Mouse (Mus musculus): ENCODE data around the gene Rhoj. TPM values are rescaled to one million over a fixed set of nuclear protein-coding genes. Genes with fewer than 3 reads are reported as not detected.
"Not testable (repeated sequence)": the region's sequence is repeated elsewhere in the genome, so short reads cannot be mapped to it uniquely, and the experiment has no call there.

Gene Rhoj
- total RNA-seq (2021): 10 to 100 TPM; 37.9 to 38.6 TPM
- long read RNA-seq, experiment 1, transcript Rhoj-201 (5 exons, 2,350 nt): major isoform, 67 of 74 reads
- long read RNA-seq, experiment 1, partial matches to known transcripts: 4 of 74 reads
- long read RNA-seq, experiment 1, other reads (novel, unspliced or antisense): 3 of 74 reads
- long read RNA-seq, experiment 2, transcript Rhoj-201 (5 exons, 2,350 nt): major isoform, 50 of 60 reads
- long read RNA-seq, experiment 2, partial matches to known transcripts: 10 of 60 reads
- long read RNA-seq, experiment 2, other reads (novel, unspliced or antisense): 0 of 60 reads

DNA sequence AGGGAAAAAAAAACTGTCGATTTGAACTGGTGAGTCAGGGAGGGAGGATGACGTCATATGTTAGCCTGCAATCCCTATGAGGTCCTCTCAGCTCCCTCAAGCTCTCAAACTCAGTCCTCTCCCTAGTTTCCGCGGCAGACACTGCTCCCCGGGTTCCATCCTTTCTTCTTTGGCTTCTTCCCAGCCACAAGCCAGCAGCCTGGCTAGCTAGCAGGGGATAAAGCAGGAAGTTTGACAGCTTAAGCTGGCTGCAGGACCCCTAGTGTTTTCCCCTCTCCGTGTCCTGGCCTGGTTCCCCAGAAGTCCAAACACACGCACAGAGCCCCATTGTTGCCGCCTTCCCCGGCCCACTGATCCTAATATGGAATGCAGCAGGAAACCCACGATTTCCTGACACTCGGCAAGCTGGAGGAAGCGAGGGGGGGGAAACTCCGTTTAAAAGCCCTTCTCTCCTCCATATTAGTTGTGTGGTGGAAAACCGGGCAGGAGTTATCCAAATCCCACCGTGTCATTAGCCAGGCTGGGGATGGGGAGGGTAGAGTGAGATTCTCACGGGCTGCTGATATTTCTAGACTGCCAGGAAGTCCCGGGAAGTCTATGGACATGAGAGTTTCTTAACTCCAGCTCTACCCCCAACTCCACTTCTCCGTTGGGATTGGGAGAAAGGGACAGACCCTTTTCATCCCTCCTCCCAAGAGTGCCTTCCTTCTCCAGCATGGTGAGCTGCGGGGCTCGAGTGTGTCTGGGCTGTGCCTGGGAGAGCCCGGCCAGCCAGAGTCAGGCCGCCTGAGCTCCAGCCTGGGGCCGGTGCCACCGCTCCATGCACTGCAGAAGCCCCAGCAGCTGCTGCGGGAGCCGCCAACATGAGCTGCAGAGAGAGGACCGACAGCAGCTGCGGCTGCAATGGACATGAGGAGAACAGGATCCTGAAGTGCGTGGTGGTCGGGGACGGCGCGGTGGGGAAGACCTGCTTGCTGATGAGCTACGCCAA is at the start of gene Rhoj:
TSS of gene Rhoj (plus strand) at position 362 of the 991 bp plus-strand sequence.
- DNase-seq: peak; percentile 72

DNA sequence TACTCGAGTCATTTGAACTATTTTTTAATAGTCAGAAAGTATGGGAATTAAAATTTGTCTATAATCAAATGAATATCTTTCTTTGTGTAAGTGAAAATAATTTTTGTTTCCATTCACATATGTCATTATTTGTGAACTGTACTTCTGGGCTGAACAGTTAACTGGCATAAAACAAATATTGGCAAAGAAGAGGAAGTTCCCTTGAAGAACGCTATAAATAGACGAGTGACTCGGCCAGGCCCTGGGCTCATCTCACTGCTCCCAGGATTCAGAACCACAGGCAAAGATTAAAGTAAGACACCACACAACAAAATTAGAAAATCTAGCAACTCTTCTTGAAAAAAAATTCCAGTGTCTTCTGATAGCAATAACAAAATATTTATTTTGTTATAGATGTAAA is 36.4 kb upstream of the Rhoj start:
- DNase-seq: no peak

DNA sequence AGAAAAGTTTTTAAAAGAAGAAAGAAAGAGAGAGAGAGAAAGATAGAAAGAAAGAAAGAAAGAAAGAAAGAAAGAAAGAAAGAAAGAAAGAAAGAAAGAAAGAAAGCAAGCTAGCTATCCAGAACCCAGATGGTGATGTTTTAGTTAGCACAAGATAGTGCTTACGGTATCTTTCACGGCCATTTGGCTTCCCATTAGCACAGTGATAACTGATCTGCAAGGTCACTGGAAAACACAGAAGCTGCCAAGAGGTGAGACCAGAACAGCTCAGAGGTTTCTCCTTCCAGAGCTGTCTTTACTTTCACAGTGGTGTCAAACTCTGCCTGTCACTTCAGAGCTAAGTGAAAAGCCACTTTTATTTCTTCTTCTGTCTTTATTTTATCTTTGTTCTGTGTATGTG is 32.4 kb upstream of the Rhoj start:
- DNase-seq: no peak

DNA sequence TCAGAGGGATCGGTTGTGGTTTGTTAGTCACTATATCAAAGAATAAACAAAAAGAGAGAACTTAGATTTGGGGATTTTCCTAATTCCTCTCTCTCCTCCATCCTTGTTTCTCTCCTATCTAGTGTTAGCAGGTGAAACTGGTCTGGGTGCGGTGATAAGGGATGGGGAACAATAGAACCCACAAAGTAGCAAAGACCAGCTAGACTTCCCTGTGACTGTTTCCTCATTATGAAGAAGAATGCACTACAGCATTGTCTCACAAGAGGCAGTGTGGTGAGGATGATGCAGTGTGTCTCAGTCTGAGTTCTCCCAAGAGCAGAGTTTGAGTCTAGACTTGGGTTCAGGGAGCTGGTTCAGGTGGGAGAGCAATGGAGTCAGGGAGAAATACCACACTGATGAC is 30.7 kb upstream of the Rhoj start:
- DNase-seq: no peak

DNA sequence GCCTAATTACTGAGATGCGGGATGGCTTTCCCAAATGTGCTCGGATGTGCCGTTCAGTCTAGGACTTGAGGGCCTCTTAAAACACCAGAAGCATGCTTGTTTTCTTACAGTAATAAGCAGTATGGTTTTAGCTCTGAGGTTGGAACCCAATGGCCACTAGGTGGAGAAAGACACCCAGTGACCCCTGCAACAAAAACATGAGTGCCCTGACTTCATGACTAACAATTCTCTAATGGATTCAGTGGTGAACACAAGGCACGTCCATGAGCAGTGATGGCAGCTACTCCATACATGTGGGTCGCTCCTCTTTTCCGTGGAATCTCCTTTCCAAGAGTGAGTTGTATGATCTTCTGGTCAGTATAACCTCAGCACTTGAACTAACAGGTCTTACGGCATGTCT is 27.6 kb upstream of the Rhoj start:
- DNase-seq: peak; percentile 15

DNA sequence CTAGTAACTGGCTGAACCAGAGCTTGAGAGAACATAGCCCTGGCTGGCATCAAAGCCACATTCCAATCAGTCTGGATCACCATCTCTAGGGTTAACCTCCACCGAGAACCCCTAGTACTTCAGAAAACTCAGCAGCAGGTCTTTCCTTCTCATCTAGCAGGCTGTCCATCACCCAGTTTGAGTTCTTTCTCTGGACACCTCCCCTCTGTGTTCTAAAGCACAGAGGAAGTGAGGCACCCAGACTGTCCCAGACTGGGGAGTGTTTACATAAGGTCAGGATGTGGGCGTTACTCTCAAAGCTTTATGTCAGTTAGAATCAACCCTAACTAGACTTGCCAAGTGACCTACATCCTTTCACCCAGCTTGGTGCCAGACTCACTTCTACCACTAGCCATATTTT is 24.9 kb upstream of the Rhoj start:
- DNase-seq: no peak

DNA sequence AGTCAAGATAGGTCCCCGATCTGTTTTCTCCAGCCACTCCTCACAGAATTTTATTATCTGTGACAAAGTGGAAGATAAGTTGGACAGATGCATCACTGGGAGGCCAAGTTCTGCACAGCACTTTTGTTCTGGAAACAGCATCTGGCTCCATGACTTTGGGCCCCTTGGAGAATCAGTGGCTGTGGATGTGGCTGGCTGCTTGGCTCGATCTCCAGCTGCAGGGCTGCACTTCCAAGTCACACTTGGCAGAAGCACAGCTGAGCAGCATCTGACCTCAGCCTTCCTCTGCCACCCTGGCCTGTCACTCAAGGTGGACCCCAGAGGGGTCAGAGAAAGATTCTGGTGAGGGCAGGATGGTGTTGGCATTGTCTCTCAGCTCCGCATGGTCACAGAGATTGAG is 22.0 kb upstream of the Rhoj start:
- DNase-seq: peak; percentile 44

DNA sequence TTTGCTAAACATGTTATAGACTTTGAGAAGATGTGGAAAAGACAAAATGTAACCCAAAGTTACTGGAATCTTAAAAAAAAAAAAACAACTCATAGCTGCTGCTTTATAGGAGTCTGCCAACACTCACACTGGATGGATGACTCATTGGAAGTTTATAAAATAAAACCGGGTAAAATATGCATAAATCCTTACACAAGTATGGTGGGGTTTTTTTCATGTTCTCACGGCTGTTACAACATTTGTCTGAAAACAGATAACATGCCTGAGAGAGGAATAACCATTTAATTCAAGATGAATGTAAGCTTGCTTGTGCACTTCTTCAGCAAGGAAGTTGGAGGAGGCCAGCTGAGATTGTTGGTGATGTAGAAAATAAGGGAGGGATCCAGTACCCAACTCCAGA is 17.6 kb upstream of the Rhoj start:
- no peak for DNase-seq

DNA sequence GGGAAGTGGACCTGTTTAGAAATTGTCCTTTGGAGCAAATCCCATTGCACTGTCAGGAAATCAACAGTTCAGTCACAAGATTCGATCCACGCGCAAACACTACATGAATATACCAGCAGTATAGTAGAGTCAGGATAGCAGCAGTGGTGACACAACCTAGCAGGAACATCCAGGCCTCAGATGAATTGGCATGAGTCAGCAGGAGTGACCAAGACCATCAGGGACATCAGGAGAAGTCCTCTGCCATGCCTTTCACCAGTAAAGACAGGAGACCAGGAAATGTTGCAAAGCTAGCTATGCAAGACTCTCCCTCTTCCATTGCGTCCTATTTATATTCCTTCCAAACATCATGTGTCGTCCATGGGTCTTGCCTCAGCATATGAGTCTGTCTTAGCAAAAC is 16.6 kb upstream of the Rhoj start:
- no peak for DNase-seq

DNA sequence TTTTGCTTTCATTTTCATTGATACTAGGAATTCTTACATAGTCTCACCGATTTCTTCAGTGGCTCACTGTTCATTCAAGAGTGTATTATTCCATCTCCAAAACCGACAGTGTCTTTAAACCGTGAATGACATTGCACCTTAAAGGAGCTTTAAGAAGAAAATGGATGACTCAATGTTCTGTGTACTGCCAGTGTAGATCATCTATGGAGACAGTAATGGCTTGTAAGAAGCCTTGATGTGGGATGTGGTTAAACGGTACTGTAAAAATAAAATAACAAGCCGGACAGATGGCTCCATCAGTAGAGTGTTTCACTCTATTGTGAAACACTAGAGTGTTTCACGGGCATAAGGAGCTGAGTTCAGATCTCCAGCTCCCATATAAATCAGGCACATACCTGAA is 15.2 kb upstream of the Rhoj start:
- DNase-seq: no peak

DNA sequence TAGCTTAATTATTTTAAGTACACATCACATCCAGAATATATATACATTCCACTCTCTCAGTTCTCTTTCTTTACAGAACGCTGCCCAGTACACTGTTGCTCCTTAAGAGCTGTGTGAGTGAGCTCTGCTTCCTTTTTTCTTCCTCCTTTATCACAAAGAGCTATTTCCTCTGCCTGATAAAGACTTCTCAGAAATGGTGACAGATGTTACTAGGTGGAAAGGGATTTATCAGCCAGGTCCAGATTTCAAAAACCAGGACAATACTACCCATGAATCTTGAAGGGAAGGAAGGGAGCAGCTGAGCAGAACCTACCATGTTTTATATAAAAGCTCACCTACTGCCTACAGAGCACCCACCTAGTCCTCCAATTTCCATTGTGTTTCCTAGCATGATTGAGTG is 8.3 kb upstream of the Rhoj start:
- no peak for DNase-seq

DNA sequence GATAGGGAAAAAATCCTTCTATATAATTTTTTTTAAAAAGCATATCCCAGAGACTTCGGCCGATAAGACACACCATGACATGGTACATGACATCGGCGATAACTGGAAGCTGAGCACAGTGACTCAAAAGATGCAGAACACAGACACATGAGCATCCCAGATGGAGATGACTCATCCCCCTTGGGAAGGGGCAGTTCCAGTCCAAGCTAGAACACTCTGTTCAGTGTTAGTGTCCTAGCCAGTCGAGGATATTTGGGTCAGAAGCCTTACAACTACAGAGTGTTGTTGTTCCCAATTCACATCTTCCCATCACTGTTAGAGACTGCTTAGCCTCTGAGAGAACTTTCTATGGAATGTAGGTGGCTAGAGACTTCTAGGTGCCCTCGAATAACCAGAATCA is 4.0 kb upstream of the Rhoj start:
- peak; percentile 48 for DNase-seq

DNA sequence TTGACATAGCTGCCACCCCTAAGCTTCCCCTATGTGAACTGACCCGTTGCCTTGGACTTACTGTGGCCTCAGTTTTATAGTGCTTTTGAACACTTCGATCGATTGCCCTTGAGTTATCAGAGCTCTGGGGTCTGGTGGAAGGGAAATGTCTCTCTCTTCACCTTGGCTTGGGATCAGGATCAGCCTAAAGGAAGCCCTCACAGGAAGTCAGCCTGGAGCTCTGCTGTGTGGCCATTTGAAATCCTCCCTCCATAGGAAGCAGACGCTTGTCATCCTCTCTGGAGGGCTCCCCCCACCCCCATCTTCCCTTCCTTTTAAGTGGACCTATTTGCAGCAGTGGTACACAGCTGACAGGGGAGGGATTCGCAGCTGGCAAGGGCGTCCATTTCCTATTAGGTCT is 1.6 kb downstream of the Rhoj start:
- peak; percentile 31 for DNase-seq

DNA sequence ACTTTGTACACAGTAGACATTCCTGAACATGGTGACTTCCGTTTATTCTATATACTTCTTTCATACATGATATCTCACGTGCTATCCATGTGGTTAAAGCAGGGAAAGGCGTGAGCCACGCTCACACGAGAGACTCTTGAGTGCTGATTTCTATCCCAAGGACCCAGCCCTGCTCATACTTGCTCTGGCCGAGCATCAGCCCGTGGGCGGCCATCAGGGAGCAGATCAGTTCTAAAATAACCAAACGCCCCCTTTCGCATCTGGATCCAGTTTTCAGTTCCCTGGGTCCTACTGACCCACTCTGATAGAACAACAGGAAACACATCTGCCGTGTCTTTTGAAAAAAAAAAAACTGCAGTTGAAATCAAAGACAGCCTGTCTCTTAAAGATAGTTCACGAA is 2.6 kb downstream of the Rhoj start:
- peak; percentile 53 for DNase-seq

DNA sequence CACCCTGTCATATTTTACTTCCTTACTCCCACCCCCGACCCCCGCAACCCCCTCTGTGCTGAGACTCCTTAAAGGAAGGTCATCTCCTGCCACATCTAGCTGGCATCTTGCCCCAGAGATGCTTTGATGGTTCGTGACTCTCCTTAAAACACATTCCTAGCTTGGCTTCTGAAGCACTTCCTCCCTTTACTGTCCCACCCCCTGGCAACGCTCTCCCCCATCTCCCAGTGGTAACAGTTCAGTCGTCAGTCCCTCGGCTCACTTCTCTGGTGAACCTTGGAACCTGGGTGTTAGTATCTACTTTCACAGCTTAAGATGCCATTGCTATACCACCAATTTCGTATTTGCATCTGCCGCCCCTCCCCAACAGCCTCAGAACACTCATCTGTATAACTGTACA is 3.8 kb downstream of the Rhoj start:
- DNase-seq: no peak

DNA sequence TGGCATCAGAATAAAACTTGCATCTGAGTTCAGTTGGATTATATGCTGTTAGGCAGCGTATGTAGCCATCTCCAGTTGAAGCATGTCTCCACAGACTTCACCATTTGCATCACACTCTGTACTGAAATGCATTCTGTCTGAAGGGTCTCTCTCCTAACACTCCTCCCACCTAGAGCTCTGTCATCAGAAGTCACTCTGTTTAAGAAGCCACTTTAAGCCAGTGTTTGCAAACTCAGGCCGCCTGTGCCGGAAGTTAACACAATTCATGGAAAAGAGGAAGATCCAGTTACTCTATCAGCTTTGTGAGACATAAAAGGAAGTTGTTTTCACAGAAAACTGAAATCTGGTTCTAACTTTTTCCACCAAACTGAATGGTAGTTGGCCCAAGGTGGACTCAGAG is 5.9 kb downstream of the Rhoj start:
- no peak for DNase-seq

DNA sequence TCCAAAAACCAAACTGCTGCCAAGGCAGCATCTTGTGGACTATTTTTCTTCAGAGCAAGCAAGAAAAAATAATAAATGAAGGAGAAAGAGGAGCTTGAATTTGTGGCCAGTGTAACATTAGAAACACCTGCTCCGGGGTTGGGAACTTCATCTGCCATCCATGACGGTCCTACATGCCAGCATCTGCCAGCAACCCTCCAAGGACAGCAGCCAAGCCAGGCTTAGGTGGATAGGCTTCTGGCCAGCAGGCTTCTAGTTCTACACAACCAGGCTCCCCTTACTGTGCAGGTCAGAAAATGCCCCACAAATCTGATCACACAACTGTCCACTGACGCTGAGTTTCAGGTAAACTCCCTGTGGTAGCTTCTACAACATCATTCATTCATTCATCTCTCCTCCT is 7.7 kb downstream of the Rhoj start:
- peak; percentile 43 for DNase-seq

DNA sequence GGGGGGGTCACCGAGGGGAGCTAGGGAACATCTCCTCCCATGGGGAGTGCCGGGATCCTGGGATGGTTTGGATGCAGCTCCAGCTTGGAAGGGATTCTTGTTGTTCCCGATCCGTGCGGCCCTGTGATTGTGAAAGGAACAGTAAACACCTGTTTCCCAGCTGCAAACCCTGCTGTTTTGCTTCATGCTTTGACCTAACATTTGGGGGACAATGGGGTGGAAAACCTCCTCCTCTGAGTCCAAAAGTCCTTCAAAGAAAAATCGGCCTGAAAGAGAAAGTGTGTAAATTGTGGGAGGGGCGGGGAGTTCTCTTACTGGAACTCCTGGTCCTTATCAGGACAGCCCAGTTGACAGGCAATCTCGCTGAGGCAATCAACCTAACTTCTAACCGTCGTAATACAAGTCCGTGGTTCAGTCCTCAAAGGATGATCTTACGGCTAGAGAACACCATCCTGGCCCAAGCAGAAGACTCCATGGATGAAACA is 12.4 kb downstream of the Rhoj start:
- DNase-seq: no peak

DNA sequence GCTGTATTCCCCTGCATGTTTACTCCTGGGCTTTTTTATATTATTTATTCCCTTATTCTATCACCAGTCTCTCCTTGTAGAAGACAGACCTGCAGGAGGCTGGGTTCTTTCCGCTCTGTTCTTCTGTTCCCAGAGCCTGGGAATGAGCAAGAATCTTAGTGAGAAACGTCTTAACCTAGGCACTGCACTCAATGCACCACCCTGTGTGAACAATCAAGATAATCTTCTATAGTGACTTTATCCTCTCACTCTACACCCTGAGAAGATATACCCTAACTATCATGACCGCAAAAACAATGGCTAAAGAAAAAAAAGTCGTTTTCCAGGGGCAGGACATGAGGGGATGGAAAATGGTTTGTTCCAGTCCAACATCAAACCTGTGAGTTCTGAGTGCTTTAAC is 13.1 kb downstream of the Rhoj start:
- no peak for DNase-seq

DNA sequence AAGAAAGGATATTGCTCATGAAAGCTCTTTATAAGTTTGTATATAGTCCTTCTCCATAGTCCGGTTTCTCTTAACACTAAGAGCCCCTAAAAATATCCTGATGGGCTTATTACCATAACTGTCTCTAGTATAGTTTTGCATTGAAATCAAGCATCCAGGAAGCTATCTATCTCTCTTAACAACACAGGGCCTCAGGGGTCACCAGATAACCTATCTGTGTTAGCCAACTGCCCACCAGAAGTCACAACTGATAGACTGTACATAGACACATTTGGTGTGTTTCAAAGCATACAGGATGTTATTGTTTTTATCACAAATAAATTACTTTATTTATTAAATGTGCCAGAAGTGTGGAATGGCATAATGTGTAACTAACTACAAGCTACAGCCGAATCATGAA is 21.1 kb downstream of the Rhoj start:
- DNase-seq: no peak

DNA sequence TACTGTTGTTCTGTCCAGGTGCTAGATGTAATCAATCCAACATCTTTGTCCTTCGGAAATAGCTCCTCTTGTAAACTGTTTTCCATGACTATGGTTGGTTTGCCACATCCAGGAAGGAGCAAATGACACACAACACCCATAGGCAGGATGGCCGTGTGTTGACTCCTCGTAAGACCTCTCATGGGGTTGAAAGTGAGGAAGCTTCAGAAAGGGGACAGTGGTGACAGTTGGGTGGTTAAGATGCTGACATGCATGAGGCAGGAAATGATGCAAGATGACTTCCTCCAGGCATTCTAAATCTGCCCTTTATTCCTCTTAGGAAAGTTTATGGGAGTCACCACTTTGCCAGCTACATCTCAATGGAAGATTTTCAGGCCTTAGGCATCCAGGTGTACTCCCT is 31.8 kb downstream of the Rhoj start:
- no peak for DNase-seq

DNA sequence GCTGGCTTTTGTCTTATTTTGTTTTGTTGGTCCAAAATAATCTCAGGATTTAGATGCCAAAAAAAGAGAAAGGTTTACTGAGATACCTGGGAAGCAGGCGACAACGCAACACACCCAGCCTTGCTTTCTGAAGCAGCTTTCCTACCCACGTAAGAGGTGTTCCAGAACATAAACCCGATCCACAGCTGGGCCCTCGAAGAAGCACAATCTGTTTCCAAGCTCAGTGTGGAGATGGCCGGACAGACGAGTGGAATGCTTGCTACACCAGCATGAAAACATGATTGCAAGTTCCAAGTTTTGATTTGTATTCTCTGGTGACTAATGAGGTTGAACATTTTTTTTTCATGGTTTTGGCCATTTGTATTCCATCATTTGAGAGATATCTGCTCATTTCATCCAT is 32.2 kb downstream of the Rhoj start:
- no peak for DNase-seq

DNA sequence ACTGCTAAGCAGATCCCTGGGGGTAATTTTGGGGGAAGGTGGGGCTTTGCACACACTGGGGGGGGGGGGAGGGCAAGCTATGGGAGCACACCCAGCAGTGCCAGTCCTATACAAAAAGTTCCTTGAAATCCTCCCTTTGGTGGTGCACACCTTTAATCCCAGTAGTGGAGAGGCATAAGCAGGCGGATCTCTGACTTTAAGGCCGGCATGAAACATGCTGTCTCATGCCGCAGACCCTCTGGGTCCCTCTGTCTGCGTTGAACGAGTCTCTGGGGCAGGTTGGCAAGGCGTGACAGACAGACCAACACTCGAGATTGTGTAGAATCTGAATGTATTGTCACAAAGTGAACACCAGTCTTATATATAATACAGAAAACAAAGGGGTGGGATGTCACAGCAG is 40.4 kb downstream of the Rhoj start:
- DNase-seq: no peak

DNA sequence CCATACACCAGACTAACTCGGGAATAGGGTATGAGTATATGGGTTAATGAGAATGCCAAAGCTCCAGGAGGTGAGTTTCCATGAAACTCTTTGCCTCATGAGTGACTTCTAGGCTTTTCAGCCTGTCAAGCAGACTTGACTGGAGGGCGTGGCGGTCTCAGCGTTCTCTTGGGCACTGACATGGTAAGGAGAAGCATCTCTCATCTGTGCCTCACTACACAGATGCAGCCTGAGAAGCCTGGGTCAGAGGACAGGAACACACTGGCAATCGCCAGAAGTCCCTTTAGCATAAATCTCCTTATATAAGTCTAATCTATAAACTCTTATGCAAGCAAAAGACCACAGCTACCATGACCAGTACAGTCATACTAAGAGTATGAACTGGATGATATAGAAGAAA is 41.4 kb downstream of the Rhoj start:
- not testable (repeated sequence) for DNase-seq

All from gastrocnemius, postnatal 10 days (tissue).